Mouse (Mus musculus) neural tube, embryonic 12.5 days (tissue): ENCODE data around the gene Pbx1. TPM values are rescaled to one million over a fixed set of nuclear protein-coding genes. Genes with fewer than 3 reads are reported as not detected.

Experiments
- ATAC-seq: fragments of 200-750 bp; cut with Nextera tagmentation; 2 replicates; pipeline ENCODE4 v1.8.0; 2017; ENCODE audit warnings: low read depth, mild to moderate bottlenecking, moderate TSS enrichment, moderate library complexity; ENCODE audit not compliant: low FRiP score
- H3K27ac ChIP-seq: fragments of 300-500 bp; sonication (generic); 2 replicates; pipeline ENCODE4 v1.5.1; 2016
- H3K27me3 ChIP-seq: fragments of 300-500 bp; sonication (generic); replicated peaks from 2 replicates; pipeline ENCODE4 v1.6.1; 2016; ENCODE audit warnings: mild to moderate bottlenecking
- H3K36me3 ChIP-seq: fragments of 300-500 bp; sonication (generic); 2 replicates; pipeline ENCODE4 v1.6.1; 2016; ENCODE audit warnings: mild to moderate bottlenecking
- H3K4me1 ChIP-seq: fragments of 300-500 bp; sonication (generic); 2 replicates; pipeline ENCODE4 v1.6.1; 2016
- H3K4me2 ChIP-seq: fragments of 300-500 bp; sonication (generic); replicated peaks from 2 replicates; pipeline ENCODE4 v1.6.1; 2016; ENCODE audit warnings: mild to moderate bottlenecking
- H3K4me3 ChIP-seq: fragments of 300-500 bp; sonication (generic); 2 replicates; pipeline ENCODE4 v1.5.1; 2016
- H3K9ac ChIP-seq: fragments of 300-500 bp; sonication (generic); 2 replicates; pipeline ENCODE4 v1.6.1; 2016; ENCODE audit warnings: mild to moderate bottlenecking
- H3K9me3 ChIP-seq: fragments of 300-500 bp; sonication (generic); 2 replicates; pipeline ENCODE4 v1.6.1; 2016; ENCODE audit warnings: mild to moderate bottlenecking
- WGBS: fragments of 180-500 bp; shearing (Covaris S2); methylation state at CpG from one replicate; pipeline ENCODE4 v1.1.7; 2016; 5-methylcytosine and 5-hydroxymethylcytosine counted together
- polyA plus RNA-seq: library from polyadenylated mRNA; unstranded; fragments of >200 nt; fragmentation: Nextera tagmentation; extraction: Ambion mirVana; gene quantifications from 2 replicates; pipeline ENCODE4 v1.2.1, GENCODE M21; 2016

Pbx1 gene
- polyA plus RNA-seq, 1 experiment from 2014 or later: 43.9 TPM

GRCm38 (mm10) chr1:168138669-168139068 is 293.4 kb downstream of the Pbx1 start:
- Histone ChIP-seq H3K9ac (no peak overlapping the region), H3K9me3 (no peaks in the 10 kb centered on the region), H3K4me3 (no peak overlapping the region), H3K27ac (no peak overlapping the region), H3K27me3 (no peaks in the 10 kb centered on the region), H3K4me1 (peaks cover 10% of the 10 kb centered on the region; the same call in 1 of the 2 replicates), H3K36me3 (no peaks in the 10 kb centered on the region), H3K4me2 (no peak overlapping the region)
- peak; percentile 53 for ATAC-seq
- WGBS: 67% methylated on average over 4 of the region's 4 CpGs

- H3K36me3 ChIP-seq: no peaks in the 10 kb centered on the region
- H3K4me1 ChIP-seq: peaks cover 10% of the 10 kb centered on the region; the same call in 1 of the 2 replicates
- 91% methylated on average over 5 of the region's 5 CpGs for WGBS
- no peak for ATAC-seq
- H3K4me3 ChIP-seq: no peak overlapping the region
- no peak overlapping the region for H3K27ac ChIP-seq
- no peak overlapping the region for H3K9ac ChIP-seq
- no peaks in the 10 kb centered on the region for H3K9me3 ChIP-seq
- no peak overlapping the region for H3K4me2 ChIP-seq
- H3K27me3 ChIP-seq: no peaks in the 10 kb centered on the region
These were observed 294.2 kb downstream of the Pbx1 start for GRCm38 (mm10) chr1:168137890-168138289.

GRCm38 (mm10) chr1:168135545-168135944 is 296.5 kb downstream of the Pbx1 start:
- H3K4me1 ChIP-seq: peaks cover 10% of the 10 kb centered on the region; the same call in 1 of the 2 replicates
- H3K9me3 ChIP-seq: no peaks in the 10 kb centered on the region
- ATAC-seq: no peak
- H3K4me3 ChIP-seq: no peak overlapping the region
- H3K9ac ChIP-seq: no peak overlapping the region
- WGBS: 75% methylated on average over 7 of the region's 7 CpGs
- no peaks in the 10 kb centered on the region for H3K36me3 ChIP-seq
- H3K4me2 ChIP-seq: no peak overlapping the region
- no peaks in the 10 kb centered on the region for H3K27me3 ChIP-seq
- H3K27ac ChIP-seq: no peak overlapping the region

- H3K27me3 ChIP-seq: no peaks in the 10 kb centered on the region
- no peaks in the 10 kb centered on the region for H3K9me3 ChIP-seq
- H3K27ac ChIP-seq: no peak overlapping the region
- no peaks in the 10 kb centered on the region for H3K36me3 ChIP-seq
- no peak overlapping the region for H3K9ac ChIP-seq
- peaks cover 3% of the 10 kb centered on the region; the same call in 1 of the 2 replicates for H3K4me1 ChIP-seq
- no peak for ATAC-seq
- H3K4me2 ChIP-seq: no peak overlapping the region
- no peak overlapping the region for H3K4me3 ChIP-seq
These were observed 298.4 kb downstream of the Pbx1 start for GRCm38 (mm10) chr1:168133696-168134095.

- Histone ChIP-seq H3K4me1 (peaks cover 4% of the 10 kb centered on the region), H3K4me2 (no peak overlapping the region), H3K36me3 (no peaks in the 10 kb centered on the region), H3K4me3 (no peak overlapping the region), H3K27ac (no peak overlapping the region), H3K27me3 (no peaks in the 10 kb centered on the region), H3K9ac (no peak overlapping the region), H3K9me3 (no peaks in the 10 kb centered on the region)
- 15% methylated on average over 4 of the region's 4 CpGs for WGBS
- ATAC-seq: peak; percentile 61; the same call in 1 of the 2 replicates
These were observed 304.1 kb downstream of the Pbx1 start for GRCm38 (mm10) chr1:168128004-168128403.

GRCm38 (mm10) chr1:168124643-168125490 is 307.2 kb downstream of the Pbx1 start:
- Histone ChIP-seq H3K27me3 (no peaks in the 10 kb centered on the region), H3K4me3 (no peak overlapping the region), H3K36me3 (no peaks in the 10 kb centered on the region), H3K9me3 (no peaks in the 10 kb centered on the region), H3K27ac (no peak overlapping the region), H3K4me2 (no peak overlapping the region), H3K4me1 (peaks cover 4% of the 10 kb centered on the region), H3K9ac (no peak overlapping the region)
- ATAC-seq: no peak
- WGBS: 72% methylated on average over 5 of the region's 5 CpGs

- Histone ChIP-seq H3K4me1 (no peaks in the 10 kb centered on the region), H3K36me3 (no peaks in the 10 kb centered on the region), H3K27me3 (no peaks in the 10 kb centered on the region), H3K9ac (no peak overlapping the region), H3K9me3 (no peaks in the 10 kb centered on the region), H3K4me3 (no peak overlapping the region), H3K4me2 (no peak overlapping the region), H3K27ac (no peak overlapping the region)
- WGBS: 85% methylated on average over 5 of the region's 5 CpGs
- no peak for ATAC-seq
These were observed 314.0 kb downstream of the Pbx1 start for GRCm38 (mm10) chr1:168118077-168118476.

- no peak overlapping the region for H3K4me2 ChIP-seq
- H3K36me3 ChIP-seq: no peaks in the 10 kb centered on the region
- no peaks in the 10 kb centered on the region for H3K4me1 ChIP-seq
- no peak overlapping the region for H3K9ac ChIP-seq
- no peak for ATAC-seq
- WGBS: 86% methylated on average over 4 of the region's 4 CpGs
- no peaks in the 10 kb centered on the region for H3K27me3 ChIP-seq
- H3K27ac ChIP-seq: no peak overlapping the region
- no peaks in the 10 kb centered on the region for H3K9me3 ChIP-seq
- H3K4me3 ChIP-seq: no peak overlapping the region
These were observed 314.7 kb downstream of the Pbx1 start for GRCm38 (mm10) chr1:168117367-168117766.

GRCm38 (mm10) chr1:168109797-168110196 is 322.3 kb downstream of the Pbx1 start:
- H3K9me3 ChIP-seq: no peaks in the 10 kb centered on the region
- H3K27ac ChIP-seq: no peak overlapping the region
- H3K4me1 ChIP-seq: no peaks in the 10 kb centered on the region
- WGBS: 91% methylated on average over 8 of the region's 8 CpGs
- H3K27me3 ChIP-seq: no peaks in the 10 kb centered on the region
- H3K4me2 ChIP-seq: no peak overlapping the region
- no peak overlapping the region for H3K9ac ChIP-seq
- H3K36me3 ChIP-seq: no peaks in the 10 kb centered on the region
- ATAC-seq: no peak
- H3K4me3 ChIP-seq: no peak overlapping the region

- Histone ChIP-seq H3K4me3 (no peak overlapping the region), H3K9me3 (0 out of 2 replicates have a peak, but pooled peaks cover 8% of the 10 kb centered on the region), H3K4me2 (no peak overlapping the region), H3K4me1 (no peaks in the 10 kb centered on the region), H3K27ac (no peak overlapping the region), H3K36me3 (no peaks in the 10 kb centered on the region), H3K9ac (no peak overlapping the region), H3K27me3 (no peaks in the 10 kb centered on the region)
- ATAC-seq: no peak
- WGBS: 66% methylated on average over 2 of the region's 2 CpGs
These were observed 328.2 kb downstream of the Pbx1 start for GRCm38 (mm10) chr1:168103821-168104220.

- no peak overlapping the region for H3K4me2 ChIP-seq
- no peaks in the 10 kb centered on the region for H3K4me1 ChIP-seq
- H3K27me3 ChIP-seq: no peaks in the 10 kb centered on the region
- H3K9ac ChIP-seq: no peak overlapping the region
- H3K4me3 ChIP-seq: no peak overlapping the region
- WGBS: 87% methylated on average over 2 of the region's 3 CpGs
- no peak overlapping the region for H3K27ac ChIP-seq
- no peaks in the 10 kb centered on the region for H3K36me3 ChIP-seq
- ATAC-seq: no peak
- 0 out of 2 replicates have a peak, but pooled peaks cover 8% of the 10 kb centered on the region for H3K9me3 ChIP-seq
These were observed 330.6 kb downstream of the Pbx1 start for GRCm38 (mm10) chr1:168101514-168101913.

- no peak overlapping the region for H3K9ac ChIP-seq
- 0 out of 2 replicates have a peak, but pooled peaks cover 8% of the 10 kb centered on the region for H3K9me3 ChIP-seq
- no peak for ATAC-seq
- H3K36me3 ChIP-seq: no peaks in the 10 kb centered on the region
- no peak overlapping the region for H3K4me2 ChIP-seq
- no peaks in the 10 kb centered on the region for H3K27me3 ChIP-seq
- WGBS: 98% methylated on average over 2 of the region's 2 CpGs
- no peak overlapping the region for H3K4me3 ChIP-seq
- H3K27ac ChIP-seq: no peak overlapping the region
- H3K4me1 ChIP-seq: no peaks in the 10 kb centered on the region
These were observed 333.3 kb downstream of the Pbx1 start for GRCm38 (mm10) chr1:168098806-168099205.

- no peak overlapping the region for H3K27ac ChIP-seq
- H3K4me1 ChIP-seq: peaks cover 4% of the 10 kb centered on the region; the same call in 1 of the 2 replicates
- no peak overlapping the region for H3K4me2 ChIP-seq
- H3K9me3 ChIP-seq: no peaks in the 10 kb centered on the region
- WGBS: 39% methylated on average over 4 of the region's 4 CpGs
- H3K27me3 ChIP-seq: no peaks in the 10 kb centered on the region
- no peaks in the 10 kb centered on the region for H3K36me3 ChIP-seq
- H3K4me3 ChIP-seq: no peak overlapping the region
- ATAC-seq: no peak
- H3K9ac ChIP-seq: no peak overlapping the region
These were observed 337.4 kb downstream of the Pbx1 start for GRCm38 (mm10) chr1:168094671-168095070.
